Mouse (Mus musculus): ENCODE results near the gene Txlna.

The Txlna gene

DNA sequence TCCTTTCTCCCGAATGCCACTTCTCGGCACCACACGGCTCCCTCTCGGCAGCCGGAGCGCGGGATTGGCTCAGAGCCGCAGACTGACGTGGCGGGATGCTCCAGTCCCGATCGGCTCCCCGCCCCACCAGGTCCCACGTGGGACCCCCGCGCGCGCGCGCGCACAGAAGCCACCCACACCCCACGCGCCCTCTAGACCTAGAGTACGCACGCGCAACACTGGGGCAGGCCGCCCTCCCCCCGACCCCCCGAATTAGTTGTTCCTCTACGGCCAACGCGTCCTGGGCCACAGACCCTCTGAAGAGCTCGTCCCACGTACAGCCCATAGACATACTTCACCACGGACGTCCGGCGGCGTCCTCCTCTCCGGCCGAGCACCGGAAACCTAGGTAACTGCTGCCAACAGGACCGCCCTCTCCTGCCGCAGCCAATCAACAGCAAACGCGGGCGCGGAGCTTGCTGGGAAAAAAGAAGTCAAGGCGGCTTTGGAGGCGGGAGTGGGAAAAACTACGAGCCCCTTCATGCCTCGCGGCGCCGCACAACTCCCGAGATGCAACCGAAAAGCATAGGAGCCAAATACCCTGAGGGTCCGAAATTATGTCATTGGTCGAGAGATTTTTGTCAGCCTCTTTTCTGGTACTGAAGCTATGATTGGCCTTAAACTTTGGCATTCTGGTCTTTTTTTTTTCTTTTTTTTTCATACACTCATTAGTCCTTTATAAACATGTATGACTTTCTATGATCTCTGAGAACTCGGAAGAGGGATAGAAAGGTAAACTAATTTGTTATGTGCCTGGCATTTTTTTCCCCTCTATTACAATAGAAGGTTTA, at the start of gene Txlna:
TSS of gene Txlna (minus strand) at position 428 of the 830 bp plus-strand sequence.
- peak; percentile 94 for DNase-seq (ENCODE audit: extremely low read depth, low read depth, low spot score)

DNA sequence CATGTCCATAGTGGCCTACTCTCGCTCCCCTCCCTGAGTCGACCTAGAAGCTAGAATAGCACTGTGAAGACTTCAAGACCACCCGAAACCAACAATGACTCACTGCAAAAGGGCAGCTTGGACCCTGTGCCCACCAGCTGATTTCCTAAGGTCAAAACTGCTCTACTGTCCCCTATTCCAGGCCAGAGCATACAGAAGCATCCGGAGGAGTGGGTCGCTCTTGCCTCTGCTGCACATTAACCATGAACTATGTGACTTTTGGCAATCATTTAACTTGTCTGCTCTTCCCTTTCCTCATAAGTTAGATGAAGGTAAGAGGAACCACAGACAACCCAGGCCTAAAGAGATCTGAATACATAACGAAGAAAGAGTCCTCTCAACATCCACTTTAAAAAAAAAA, 43.7 kb upstream of the Txlna start:
- no peak for DNase-seq (ENCODE audit: extremely low read depth, low read depth, low spot score)

DNA sequence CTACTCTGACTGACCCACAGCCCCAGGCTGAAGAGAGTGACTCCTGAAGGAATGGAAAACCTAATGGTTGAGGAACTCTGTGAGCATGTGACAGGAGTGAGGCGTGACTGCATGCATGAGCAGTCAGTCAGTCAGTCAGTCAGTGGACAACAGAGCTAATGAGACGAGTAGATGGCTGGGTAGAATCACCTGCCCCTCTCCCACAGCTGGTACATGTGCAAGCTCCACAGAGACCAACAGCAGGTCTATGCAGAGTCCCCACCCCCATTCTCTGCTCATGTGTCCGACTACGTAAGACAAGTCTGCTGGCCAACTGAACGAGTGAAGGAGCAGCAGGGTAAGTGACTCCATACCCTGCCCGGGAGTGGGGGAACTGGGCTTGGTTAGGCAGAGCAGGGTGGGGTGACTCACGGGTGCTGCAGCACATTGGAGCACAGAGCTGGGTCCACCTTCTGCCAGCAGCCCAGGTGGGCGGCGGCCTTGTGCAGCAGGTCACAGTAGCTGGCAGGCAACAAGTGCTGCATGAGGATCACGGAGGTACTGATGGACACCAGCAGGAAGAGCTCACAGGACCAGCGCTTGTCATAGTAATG, 43.1 kb upstream of the Txlna start:
- no peak for DNase-seq (ENCODE audit: extremely low read depth, low read depth, low spot score)

DNA sequence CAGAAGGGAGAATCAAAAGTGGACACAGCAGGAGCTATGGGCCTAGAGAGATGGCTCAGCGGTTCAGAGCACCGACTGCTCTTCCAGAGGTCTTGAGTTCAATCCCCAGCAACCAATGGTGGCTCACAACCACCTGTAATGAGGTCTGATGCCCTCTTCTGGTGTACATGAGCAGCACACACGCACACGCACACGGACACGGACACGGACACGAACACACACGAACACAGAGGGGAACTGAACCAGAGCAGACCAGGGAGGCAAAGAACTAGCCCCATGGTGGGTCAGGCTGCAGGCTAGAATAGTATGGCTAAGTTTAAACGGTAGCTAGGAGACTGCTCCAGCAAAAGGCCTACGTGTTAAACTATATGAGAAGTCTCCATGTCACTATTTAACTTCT, 41.0 kb upstream of the Txlna start:
- no peak for DNase-seq (ENCODE audit: extremely low read depth, low read depth, low spot score)

- no peak for DNase-seq (ENCODE audit: extremely low read depth, low read depth, low spot score)
Measured at GRCm38 (mm10) chr4:129672878-129673449, 32.1 kb upstream of the Txlna start.

DNA sequence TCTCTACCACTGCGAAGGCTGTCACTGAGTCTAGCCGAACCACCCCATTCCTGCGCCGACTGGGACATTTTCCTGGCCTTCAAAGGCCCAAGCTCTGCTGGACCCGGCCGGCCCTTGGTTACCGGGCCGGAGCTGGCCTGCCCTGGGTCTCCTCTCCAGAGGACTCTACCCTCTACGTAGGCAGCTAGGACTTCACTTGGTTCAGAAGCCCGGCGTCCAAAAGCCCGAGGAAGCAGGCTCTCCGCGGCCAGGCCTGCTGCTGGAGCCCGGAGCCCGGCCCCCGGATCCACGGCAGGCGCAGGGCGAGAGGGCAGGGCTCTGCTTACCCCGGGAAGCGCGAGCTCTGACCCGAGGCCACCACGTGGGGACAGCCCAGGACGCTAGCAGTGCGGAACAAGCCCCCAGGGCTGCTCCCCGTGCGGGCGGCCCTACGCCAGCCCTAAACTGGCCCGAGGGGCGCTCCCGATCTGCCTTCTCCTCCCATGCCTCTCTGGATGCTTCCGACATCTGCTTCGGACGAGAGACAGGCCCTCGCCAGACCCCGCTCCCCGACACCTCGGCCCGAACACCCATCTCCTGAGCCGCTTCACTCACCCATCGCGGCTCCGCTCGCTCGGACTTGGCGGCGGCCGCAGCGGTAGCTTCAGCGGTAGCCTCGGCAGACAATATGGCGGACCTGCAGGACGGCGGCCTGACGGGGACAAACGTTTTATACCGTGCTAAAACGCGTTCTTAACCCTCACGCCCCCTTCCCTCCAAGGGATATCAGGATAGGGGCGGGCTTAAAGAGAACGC, 31.4 kb upstream of the Txlna start, which contains the start of gene Kpna6:
TSS of gene Kpna6 (minus strand) at position 685 of the 795 bp plus-strand sequence.
- no peak for DNase-seq (ENCODE audit: extremely low read depth, low read depth, low spot score)

GRCm38 (mm10) chr4:129671491-129672082, 30.7 kb upstream of the Txlna start:
- DNase-seq (ENCODE audit: extremely low read depth, low read depth, low spot score) = no peak

GRCm38 (mm10) chr4:129662255-129662813, 21.5 kb upstream of the Txlna start:
- no peak for DNase-seq (ENCODE audit: extremely low read depth, low read depth, low spot score)

DNA sequence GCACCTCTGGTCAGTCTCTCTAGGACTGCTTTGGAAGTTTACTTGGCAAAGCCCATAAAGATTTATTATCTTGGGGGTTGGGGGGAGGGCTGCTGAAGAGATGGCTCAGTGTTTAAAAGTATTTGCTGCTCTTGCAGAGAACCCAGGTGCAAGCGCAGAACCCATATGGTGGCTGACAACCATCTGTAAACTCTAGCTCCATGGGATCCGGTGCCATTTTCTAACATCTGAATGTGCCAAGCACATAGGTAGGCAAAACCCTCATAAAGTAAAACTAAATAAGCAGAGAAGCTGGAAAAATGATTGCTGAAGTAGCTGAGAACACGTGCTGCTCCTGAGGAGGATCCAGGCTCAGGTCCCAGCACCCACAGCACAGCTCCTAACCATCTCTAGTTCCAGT, 20.7 kb upstream of the Txlna start:
- DNase-seq (ENCODE audit: extremely low read depth, low read depth, low spot score) = no peak

DNA sequence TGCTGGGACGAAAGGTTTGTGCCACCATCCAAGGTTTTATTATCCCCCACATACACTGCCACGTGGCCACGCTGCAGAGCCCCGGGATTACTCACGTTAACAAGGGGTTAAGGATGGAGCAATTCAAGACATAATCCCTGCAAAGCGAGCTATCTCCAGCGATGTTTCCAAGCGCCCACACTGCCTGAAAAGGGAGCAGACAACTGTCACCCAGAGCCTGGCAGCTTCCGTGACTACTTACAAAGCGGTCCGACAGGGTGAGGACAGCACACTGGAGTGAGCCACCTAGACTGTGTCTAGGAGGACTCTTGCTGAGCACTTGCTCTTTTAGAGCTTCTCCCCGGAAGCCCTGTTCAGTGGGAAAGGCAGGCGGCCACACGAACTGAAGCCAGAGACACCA, 13.9 kb upstream of the Txlna start:
- no peak for DNase-seq (ENCODE audit: extremely low read depth, low read depth, low spot score)

DNA sequence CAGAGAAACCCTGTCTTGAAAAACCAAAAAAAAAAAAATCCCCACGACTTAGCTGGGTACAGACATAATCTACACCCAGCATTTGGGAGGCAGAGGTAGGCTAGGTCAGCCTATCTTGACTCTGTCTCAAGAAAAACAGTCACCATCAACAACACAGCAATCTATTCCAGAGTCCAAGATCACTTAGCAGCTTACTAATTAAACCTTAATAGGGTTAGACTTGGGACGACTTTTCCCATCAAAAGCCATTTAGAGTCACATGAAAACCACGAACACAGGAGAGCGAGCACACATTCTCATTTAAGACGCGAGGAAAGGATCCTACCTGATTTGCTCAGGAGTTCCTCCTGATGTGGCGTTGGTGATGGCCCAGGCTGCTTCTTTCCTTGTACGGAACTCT, 9.5 kb upstream of the Txlna start:
- no peak for DNase-seq (ENCODE audit: extremely low read depth, low read depth, low spot score)

GRCm38 (mm10) chr4:129648656-129649055, 7.8 kb upstream of the Txlna start:
- no peak for DNase-seq (ENCODE audit: extremely low read depth, low read depth, low spot score)

GRCm38 (mm10) chr4:129645204-129645603, 4.3 kb upstream of the Txlna start:
- no peak for DNase-seq (ENCODE audit: extremely low read depth, low read depth, low spot score)

DNA sequence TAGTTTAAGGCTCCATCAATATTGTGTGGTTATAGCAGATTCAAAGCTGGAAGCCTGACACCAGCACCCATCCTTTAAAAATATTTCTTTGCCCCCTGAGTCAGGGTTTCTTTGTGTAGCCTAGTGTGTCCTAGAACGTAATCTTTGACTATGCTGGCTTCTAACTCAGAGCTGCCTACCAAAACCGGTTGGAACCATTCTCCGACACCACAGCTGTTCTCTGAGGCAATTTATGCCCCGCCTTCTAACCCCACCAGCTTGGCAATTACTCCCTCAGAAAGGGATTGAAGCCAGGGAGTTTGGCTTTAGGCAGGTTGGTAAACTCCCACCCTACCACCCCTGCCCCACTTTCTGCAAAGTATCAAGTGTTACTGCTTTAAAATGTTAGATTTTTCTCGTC, 891 bp upstream of the Txlna start:
- no peak for DNase-seq (ENCODE audit: extremely low read depth, low read depth, low spot score)

DNA sequence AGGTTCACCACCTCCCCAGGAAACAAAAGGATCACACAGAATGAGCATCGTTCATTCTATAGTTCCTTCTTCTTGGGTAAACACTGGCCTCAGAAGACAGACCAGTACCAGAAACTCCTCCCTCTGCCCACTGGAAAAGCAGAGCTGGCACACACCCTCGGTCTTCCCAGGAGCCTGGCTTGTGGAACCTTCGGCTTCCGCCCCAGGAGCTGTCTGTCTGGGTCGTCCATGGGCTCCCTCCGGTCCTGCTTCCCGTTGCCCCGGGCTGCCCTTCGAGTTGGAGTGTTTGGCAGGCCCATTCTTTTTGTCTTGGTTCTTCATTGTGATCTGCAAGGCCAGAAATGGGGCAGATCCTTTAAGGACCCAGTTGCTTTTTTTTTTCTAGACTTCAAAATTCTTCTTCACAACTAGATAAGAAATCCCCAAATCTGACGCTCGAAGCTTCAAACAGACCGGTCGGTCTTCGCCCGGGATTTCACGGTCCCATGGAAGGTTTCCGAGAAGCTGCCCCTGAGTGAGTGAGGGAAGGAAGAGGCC, 696 bp downstream of the Txlna start:
- peak; percentile 49 for DNase-seq (ENCODE audit: extremely low read depth, low read depth, low spot score)

- no peak for DNase-seq (ENCODE audit: extremely low read depth, low read depth, low spot score)
Measured at GRCm38 (mm10) chr4:129639221-129639620, 1.6 kb downstream of the Txlna start.

DNA sequence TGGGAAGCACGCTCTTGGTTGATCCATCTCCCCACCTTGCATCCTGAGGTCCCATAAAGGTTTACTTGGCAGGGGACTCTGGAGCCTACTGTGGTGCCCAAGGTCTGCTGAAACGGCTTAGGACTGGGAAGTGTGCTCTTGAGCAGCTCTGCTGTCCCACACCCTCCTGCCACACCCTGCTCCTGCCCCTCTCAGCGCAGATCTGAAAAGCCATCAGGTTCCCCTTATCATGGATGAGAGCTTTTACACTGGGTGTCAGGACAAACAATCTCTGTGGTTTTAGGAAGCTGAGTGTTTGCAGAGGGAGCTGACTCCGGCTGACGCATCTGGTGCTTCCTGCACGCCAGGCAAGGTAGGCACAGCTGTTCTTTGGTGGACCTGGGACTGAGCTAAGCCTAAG, 7.0 kb downstream of the Txlna start:
- no peak for DNase-seq (ENCODE audit: extremely low read depth, low read depth, low spot score)

DNA sequence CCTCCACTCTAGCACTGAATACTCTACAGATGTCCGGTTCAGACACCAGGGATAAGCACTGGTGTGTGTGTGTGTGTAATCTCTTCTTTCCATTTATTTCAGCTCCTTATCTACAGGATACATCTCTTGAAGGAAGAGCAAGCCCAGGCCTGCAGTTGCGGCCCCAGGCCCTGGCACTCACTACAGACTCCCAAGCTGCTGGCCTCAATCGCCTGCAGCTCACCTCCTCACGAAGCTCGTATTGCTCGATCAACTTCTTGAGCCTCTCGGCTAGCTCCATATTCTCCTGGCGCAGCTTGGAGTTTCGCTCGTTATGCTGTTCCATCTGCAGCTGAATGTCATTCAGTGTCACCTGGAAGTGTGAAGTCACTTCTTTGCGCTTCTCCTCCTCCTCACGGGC, 9.0 kb downstream of the Txlna start:
- DNase-seq (ENCODE audit: extremely low read depth, low read depth, low spot score) = peak; percentile 93

DNA sequence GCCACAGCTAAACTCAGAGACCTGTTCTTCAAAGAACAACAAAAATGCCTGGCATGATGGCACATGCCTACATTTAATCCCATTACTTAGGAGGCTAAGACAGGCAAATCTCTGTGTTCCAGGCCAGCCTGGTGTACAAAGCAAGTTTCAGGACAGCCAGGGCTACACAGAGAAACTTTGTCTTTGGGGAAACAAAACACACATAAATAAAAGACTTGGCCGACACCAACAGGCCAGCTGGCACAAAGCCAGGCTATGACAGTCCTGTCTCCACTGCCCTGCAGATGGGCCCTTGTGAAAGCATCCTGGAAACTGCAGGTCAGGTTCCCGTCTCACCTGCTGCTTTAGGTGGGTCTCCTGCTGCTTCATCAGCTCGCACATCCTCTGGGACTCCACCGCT, 9.9 kb downstream of the Txlna start:
- DNase-seq (ENCODE audit: extremely low read depth, low read depth, low spot score) = peak; percentile 93

DNA sequence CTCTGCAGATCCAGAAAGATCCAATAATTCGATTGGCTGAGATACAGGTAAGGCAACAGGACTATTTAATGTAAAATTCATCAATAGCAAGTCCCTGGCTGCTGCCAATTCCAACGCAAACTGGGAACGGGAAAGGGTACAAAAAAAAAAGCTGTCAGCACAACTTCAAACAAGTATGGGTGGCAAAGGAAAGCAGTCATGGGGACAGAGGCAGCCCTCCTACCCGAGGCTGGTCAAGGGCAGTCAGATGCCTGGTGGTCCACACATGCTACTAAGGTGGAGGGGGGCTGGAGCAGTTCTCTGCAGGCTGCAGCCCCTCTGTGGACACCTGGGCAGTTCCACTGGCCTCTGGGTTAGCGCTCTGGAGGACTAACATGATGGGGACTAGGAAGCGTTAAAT, 14.8 kb downstream of the Txlna start:
- no peak for DNase-seq (ENCODE audit: extremely low read depth, low read depth, low spot score)
